Mouse (Mus musculus) lung, embryonic 14.5 days (tissue): ENCODE data around the gene Gm6993. TPM values are rescaled to one million over a fixed set of nuclear protein-coding genes. Genes with fewer than 3 reads are reported as not detected.

ENCODE experiments used
- ATAC-seq: fragments of 200-750 bp; cut with Nextera tagmentation; 2 replicates; pipeline ENCODE4 v1.8.0; 2017; ENCODE audit warnings: mild to moderate bottlenecking, moderate TSS enrichment, moderate library complexity; ENCODE audit not compliant: insufficient read depth
- DNase-seq: peaks from one replicate; pipeline ENCODE4 v3.0.0-alpha.2; 2015
- H3K27ac ChIP-seq: fragments of 300-500 bp; sonication (generic); 2 replicates; pipeline ENCODE4 v1.5.1; 2014; ENCODE audit warnings: low read depth, mild to moderate bottlenecking, moderate library complexity
- H3K27me3 ChIP-seq: fragments of 300-500 bp; sonication (generic); 2 replicates; pipeline ENCODE4 v1.6.1; 2014; ENCODE audit warnings: low read length, control low read depth; ENCODE audit not compliant: insufficient read depth
- H3K36me3 ChIP-seq: fragments of 300-500 bp; sonication (generic); 2 replicates; pipeline ENCODE4 v1.6.1; 2014; ENCODE audit warnings: control low read depth; ENCODE audit not compliant: insufficient read depth
- H3K4me1 ChIP-seq: fragments of 300-500 bp; sonication (generic); 2 replicates; pipeline ENCODE4 v1.6.1; 2014; ENCODE audit warnings: antibody characterized with exemption, control low read depth; ENCODE audit not compliant: insufficient read depth
- H3K4me2 ChIP-seq: fragments of 300-500 bp; sonication (generic); 2 replicates; pipeline ENCODE4 v1.6.1; 2014; ENCODE audit warnings: mild to moderate bottlenecking
- H3K4me3 ChIP-seq: fragments of 300-500 bp; sonication (generic); 2 replicates; pipeline ENCODE4 v1.5.1; 2014; ENCODE audit warnings: low read depth, low read length
- H3K9ac ChIP-seq: fragments of 300-500 bp; sonication (generic); 2 replicates; pipeline ENCODE4 v1.6.1; 2014
- H3K9me3 ChIP-seq: fragments of 300-500 bp; sonication (generic); 2 replicates; pipeline ENCODE4 v1.6.1; 2016; ENCODE audit warnings: low read depth, low read length, control low read depth
- CTCF ChIP-seq: IDR thresholded peaks from 2 replicates; pipeline ENCODE4 v1.5.1; 2016; ENCODE audit warnings: antibody characterized with exemption, low read depth
- WGBS: fragments of 180-500 bp; shearing (Covaris S2); extraction: QIAGEN DNeasy Blood & Tissue Kit; methylation state at CpG from one replicate; pipeline ENCODE4 v1.1.7; 2014; 5-methylcytosine and 5-hydroxymethylcytosine counted together
- polyA plus RNA-seq: library from polyadenylated mRNA; unstranded; fragments of >200 nt; fragmentation: Nextera tagmentation; extraction: Ambion mirVana; gene quantifications from 2 replicates; pipeline ENCODE4 v1.2.1, GENCODE M21; 2014

Gm6993 gene
- polyA plus RNA-seq, 1 experiment from 2014 or later, result not detected

DNA sequence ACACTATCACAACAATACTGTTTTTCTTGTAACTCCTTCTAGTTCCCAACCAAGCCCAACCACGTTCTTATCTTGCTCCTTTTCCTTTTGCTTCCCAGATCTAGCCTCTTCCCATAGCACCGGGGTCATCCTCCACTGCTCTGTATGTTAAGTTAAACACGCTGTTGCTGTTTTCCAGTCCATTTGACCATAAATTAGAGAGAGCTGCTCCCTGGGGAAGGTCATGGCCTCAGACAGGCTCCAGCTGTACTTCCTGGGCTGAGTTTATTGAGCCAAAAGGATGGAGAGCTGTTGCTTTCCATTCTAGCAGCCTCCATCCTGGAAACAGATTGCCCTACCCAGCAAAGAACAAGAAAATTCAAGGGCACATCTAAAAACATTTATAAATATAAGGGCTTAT, 7.6 kb downstream of the Gm6993 start:
- H3K36me3 ChIP-seq, result no peaks in the 10 kb centered on the region
- H3K4me3 ChIP-seq, result no peak overlapping the region
- WGBS, result 37% methylated on average over 3 of the region's 3 CpGs
- no peaks in the 10 kb centered on the region for H3K9me3 ChIP-seq
- no peak overlapping the region for H3K9ac ChIP-seq
- no peaks in the 10 kb centered on the region for H3K27me3 ChIP-seq
- H3K27ac ChIP-seq, result no peak overlapping the region
- TF ChIP-seq CTCF, result no peak
- ATAC-seq (no peak), DNase-seq (no peak)
- H3K4me2 ChIP-seq, result no peak overlapping the region
- H3K4me1 ChIP-seq, result peaks cover 7% of the 10 kb centered on the region; the same call in 1 of the 2 replicates

DNA sequence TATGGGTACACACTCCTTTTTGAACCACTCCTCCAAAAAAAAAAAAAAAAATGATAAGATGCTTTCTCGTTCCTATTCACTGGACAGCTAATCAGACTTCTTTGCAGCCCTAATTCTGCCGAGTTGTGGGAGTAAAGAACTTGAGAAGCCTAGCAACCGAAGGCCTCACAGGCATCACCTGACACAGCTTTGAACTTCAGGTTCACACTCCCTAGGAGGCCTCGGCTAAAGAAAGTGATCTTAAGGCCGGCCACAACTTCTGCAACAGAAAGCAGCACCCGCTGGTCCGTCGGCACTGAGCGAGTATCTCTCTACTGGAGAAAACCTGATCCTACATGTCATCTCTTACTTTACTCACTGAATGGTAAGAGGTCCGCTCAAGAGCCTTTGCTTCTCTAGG, 8.1 kb downstream of the Gm6993 start:
- Histone ChIP-seq H3K9ac (no peak overlapping the region), H3K27ac (0 out of 2 replicates have a peak overlapping the region, but pooled peaks have one; percentile 24), H3K4me3 (no peak overlapping the region), H3K4me2 (no peak overlapping the region), H3K4me1 (peaks cover 7% of the 10 kb centered on the region; the same call in 1 of the 2 replicates), H3K27me3 (no peaks in the 10 kb centered on the region), H3K36me3 (no peaks in the 10 kb centered on the region), H3K9me3 (no peaks in the 10 kb centered on the region)
- DNase-seq, result no peak
- ATAC-seq, result 0 out of 2 replicates have a peak, but pooled peaks have one; percentile 42
- 28% methylated on average over 10 of the region's 10 CpGs for WGBS
- TF ChIP-seq CTCF, result no peak

DNA sequence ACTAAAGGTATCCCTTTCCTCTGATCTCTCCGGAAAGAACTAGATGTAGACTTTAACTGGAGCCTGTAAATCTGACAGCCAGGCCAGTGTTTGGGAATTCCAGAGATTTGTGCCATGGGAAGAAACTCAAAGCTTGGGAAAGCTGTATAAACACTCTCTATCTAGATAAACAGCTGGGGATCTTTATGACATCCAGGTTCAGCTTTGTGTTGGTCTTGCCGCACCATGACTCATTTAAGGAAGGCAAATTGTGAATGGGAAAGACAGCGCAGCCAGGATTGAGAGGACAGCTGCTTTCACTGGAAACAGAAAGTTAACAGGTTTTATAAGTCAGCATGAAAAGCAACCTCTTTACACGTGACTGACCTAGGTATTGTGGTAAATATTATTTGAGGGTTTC, 11.7 kb downstream of the Gm6993 start:
- H3K9ac ChIP-seq, result no peak overlapping the region
- TF ChIP-seq CTCF, result no peak
- H3K9me3 ChIP-seq, result no peaks in the 10 kb centered on the region
- H3K4me2 ChIP-seq, result no peak overlapping the region
- WGBS, result 29% methylated on average over 4 of the region's 4 CpGs
- DNase-seq, result no peak
- H3K36me3 ChIP-seq, result no peaks in the 10 kb centered on the region
- ATAC-seq, result no peak
- H3K4me3 ChIP-seq, result no peak overlapping the region
- H3K27ac ChIP-seq, result peak overlapping the region; percentile 21; the same call in 1 of the 2 replicates
- peaks cover 14% of the 10 kb centered on the region for H3K4me1 ChIP-seq
- no peaks in the 10 kb centered on the region for H3K27me3 ChIP-seq

DNA sequence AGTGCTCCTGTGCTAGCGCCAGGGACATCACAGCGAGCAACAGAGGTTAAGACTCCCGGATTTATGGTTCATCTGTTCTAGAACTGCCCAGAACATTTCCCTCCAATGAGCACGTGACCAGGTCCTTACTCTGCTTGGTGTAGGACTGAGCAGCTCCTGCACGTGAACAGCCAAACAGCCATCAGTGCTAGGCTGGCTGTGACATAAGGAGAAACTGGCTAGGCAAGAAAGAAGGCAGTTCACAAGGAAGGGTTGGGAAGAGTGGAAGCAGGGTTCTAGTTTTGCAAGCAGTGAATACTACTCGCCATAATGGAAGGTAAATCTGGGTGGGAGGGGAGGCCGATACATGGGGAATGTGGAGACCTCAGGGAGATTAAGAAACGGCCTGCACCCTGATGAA, 14.4 kb downstream of the Gm6993 start:
- Histone ChIP-seq H3K27ac (no peak overlapping the region), H3K4me2 (no peak overlapping the region), H3K4me1 (peaks cover 7% of the 10 kb centered on the region; the same call in 1 of the 2 replicates), H3K9me3 (no peaks in the 10 kb centered on the region), H3K9ac (no peak overlapping the region), H3K27me3 (no peaks in the 10 kb centered on the region), H3K4me3 (no peak overlapping the region), H3K36me3 (no peaks in the 10 kb centered on the region)
- no peak for TF ChIP-seq CTCF
- 67% methylated on average over 8 of the region's 8 CpGs for WGBS
- no peak for ATAC-seq
- no peak for DNase-seq

DNA sequence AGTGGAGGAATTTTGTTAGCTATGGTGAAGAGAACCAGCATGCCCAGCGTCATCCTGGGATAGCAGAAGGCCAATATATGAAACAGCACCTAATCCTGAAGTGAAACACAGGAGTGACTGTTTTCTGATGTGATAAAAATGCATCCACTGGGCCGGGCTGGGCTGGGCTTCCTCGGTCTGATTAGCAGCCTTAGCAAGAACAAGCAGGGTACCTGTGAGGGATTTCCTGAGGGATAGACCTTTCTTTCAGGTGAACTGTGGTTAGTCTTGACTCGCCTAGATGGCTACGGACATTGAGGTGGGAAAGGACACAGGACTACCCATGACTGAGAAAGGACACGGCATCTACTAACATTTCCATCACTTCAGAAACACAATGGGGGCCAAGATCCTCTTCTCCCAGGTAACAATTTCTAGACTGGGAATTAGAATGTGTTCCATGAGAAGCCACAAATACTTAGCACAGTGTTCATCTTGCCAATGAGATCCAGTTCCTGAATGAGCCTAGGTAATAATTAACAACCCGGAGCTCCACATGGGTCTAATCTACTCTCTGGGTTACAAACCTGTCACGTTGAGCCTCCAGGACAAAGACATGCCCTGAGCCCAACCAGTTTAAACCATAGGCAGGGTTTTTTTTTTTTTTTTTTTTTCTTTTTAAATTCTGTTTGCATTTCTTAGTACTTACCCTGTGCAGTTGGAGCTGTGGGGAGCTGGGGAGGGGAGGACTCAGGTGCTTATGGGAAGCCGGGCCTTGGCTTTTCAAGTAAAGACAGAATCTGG, 15.7 kb downstream of the Gm6993 start:
- H3K9me3 ChIP-seq, result no peaks in the 10 kb centered on the region
- H3K9ac ChIP-seq, result no peak overlapping the region
- H3K36me3 ChIP-seq, result no peaks in the 10 kb centered on the region
- no peak for TF ChIP-seq CTCF
- H3K4me2 ChIP-seq, result no peak overlapping the region
- ATAC-seq (peak; percentile 87), DNase-seq (peak; percentile 73)
- 51% methylated on average over 9 of the region's 9 CpGs for WGBS
- H3K4me3 ChIP-seq, result no peak overlapping the region
- peaks cover 7% of the 10 kb centered on the region; the same call in 1 of the 2 replicates for H3K4me1 ChIP-seq
- no peaks in the 10 kb centered on the region for H3K27me3 ChIP-seq
- H3K27ac ChIP-seq, result peak overlapping the region; percentile 86

DNA sequence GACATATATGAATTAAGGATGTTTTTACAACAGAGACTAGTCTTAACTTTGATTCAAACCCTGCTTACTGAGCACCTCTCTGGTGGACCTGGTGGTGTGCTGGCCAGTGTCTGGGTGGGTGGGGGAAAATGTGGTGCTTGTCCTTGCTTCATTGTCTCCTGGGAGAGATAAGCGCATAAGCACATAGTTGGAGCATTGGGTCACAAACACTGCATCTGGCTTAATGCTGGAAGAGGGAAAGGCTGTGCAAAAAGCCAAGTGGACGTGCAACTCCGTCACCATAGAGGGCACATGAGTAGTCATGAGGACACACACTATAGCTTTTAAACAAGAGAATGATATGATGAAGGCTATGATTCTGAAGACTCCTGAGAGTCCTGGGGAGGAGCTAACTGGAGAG, 21.3 kb downstream of the Gm6993 start:
- DNase-seq (no peak), ATAC-seq (no peak)
- Histone ChIP-seq H3K4me1 (0 out of 2 replicates have a peak, but pooled peaks cover 3% of the 10 kb centered on the region), H3K4me2 (no peak overlapping the region), H3K9ac (no peak overlapping the region), H3K4me3 (no peak overlapping the region), H3K36me3 (peaks cover 4% of the 10 kb centered on the region; the same call in 1 of the 2 replicates), H3K27ac (no peak overlapping the region), H3K27me3 (no peaks in the 10 kb centered on the region), H3K9me3 (no peaks in the 10 kb centered on the region)
- WGBS, result 70% methylated on average over 3 of the region's 3 CpGs
- no peak for TF ChIP-seq CTCF

DNA sequence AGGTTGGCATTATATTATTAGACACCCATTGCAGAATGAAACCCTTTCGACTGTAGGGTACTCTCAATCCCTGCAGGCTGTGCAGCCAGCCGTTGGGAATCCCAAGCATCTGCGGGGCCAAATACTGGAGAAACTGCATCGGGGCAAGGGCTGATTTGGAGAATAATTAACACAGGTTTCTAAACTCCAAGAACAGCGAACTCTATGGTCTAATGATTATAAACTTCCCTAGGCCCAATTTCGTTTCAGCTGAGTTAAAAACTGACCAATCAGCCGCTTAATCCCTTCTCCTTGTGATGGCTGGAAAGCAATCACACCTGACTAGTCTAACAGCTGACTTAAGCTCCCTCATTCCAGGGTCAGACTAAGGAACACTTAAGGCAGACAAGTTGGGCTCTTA, 23.4 kb downstream of the Gm6993 start:
- 44% methylated on average over 7 of the region's 7 CpGs for WGBS
- Histone ChIP-seq H3K9me3 (no peaks in the 10 kb centered on the region), H3K27me3 (no peaks in the 10 kb centered on the region), H3K9ac (no peak overlapping the region), H3K27ac (peak overlapping the region; percentile 5; the same call in 1 of the 2 replicates), H3K4me3 (peak overlapping the region; percentile 78), H3K36me3 (peaks cover 23% of the 10 kb centered on the region), H3K4me1 (0 out of 2 replicates have a peak, but pooled peaks cover 10% of the 10 kb centered on the region), H3K4me2 (peak overlapping the region; percentile 85)
- DNase-seq (no peak), ATAC-seq (no peak)
- TF ChIP-seq CTCF, result no peak
